Mouse (Mus musculus) monocyte, adult 5-6 weeks (primary cell): ENCODE measurements around the gene Rps6kc1. TPM values are rescaled to one million over a fixed set of nuclear protein-coding genes. Genes with fewer than 3 reads are reported as not detected.

Source experiments
- ATAC-seq: fragments of 153-309, 156-312 bp; replicated peaks from 2 replicates; pipeline ENCODE4 v1.8.0; 2017; ENCODE audit warnings: mild to moderate bottlenecking; ENCODE audit not compliant: low TSS enrichment, insufficient number of reproducible peaks, severe bottlenecking, poor library complexity, low FRiP score
- total RNA-seq: library from RNA; stranded (forward); fragments of 200-1000, 200-491, 200-594 nt; gene quantifications from 3 replicates; pipeline ENCODE4 v1.2.3, GENCODE M21; 2017

Rps6kc1 gene
- total RNA-seq, 1 experiment from 2014 or later, result 17.6 TPM

DNA sequence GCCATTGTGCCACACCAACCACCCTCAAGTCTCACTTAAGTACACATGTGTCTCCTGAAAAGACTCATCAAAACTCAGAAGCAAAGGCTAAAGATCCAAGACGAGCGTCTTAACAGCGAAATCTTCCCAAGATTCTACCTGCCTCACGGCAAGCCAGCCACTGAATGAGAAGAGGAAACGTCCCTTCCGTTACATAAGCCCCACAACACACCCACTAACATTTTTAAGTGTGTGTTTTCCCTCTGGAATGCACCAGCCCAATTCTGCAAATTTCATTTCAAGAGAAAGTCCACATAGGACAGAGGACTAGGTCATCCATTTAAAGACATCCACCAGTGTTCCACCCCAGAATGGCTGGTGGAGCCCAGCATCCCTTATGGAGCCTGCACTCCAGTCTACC lies 734 bp downstream of the Rps6kc1 start:
- no peak for ATAC-seq

DNA sequence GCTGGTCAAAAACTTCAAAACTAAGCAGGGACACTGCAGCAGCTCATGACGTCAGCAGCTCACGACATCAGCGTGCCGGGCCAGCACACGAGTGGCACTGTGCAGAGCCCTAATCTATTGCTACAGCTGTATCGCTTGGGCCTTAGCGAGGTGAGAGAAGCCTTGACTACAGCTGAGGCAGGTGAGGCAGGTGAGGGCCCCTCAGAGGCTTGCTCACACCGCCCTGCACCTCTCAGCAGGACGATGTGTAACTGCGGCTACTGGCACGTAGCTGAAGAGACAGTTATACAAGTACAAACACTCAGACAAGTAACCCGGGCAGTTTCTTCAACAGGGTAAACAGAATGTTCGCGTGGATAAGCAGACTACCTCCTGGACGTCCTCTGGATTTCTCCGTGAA lies 6.9 kb downstream of the Rps6kc1 start:
- no peak for ATAC-seq

DNA sequence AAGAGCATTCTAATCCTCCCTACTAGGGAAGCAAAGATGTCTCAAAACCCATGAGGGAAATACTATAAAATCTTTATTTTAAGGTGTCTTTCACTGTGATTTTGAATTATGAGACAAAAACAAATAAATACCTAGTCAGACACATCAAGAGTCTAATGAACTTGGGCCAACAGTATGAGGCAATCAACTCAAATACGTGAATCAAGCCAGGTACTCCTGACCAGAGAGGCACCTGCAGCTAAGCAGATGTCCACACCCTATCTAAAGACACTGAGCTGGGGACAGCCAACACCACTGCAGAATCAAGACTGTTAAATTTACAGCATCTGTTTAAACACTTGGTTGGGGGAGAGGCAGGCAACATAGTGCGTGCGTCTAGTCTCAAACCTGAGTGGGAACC lies 7.4 kb downstream of the Rps6kc1 start:
- no peak for ATAC-seq

- no peak for ATAC-seq
Observed at GRCm38 (mm10) chr1:190901082-190901481, 10.5 kb downstream of the Rps6kc1 start.

DNA sequence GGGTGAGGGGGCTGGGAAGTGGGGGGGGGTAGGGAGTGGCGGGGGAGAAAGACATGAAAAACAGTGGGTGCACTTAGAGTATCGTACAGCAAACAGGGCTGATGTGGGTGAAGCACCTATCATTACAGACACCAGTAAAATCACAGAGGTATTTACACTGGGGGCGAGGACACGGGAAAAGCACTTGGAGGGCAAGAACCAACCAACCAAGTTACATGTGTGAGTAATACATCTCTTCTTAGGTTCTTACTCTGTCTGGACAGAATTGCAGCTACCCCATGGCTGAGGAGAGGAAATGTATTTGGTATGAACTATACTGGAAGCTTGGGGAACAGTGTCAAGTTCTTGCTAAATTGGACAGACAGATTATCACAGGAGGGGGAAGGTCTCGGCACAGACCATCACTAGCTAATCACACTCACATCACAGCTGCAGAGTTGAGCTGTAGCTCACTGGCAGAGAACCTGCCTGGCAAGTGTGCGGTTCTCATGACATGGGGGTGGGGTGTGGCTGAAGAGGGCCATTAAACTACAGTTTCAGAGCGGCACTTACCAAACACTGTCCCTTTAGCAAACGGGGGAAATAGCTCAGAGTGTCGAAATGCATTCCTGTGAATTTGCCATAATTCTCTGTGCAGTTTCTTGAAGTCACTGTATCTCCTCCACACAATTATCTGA lies 12.5 kb downstream of the Rps6kc1 start:
- no peak for ATAC-seq

GRCm38 (mm10) chr1:190898186-190898585 lies 13.4 kb downstream of the Rps6kc1 start:
- ATAC-seq, result no peak

DNA sequence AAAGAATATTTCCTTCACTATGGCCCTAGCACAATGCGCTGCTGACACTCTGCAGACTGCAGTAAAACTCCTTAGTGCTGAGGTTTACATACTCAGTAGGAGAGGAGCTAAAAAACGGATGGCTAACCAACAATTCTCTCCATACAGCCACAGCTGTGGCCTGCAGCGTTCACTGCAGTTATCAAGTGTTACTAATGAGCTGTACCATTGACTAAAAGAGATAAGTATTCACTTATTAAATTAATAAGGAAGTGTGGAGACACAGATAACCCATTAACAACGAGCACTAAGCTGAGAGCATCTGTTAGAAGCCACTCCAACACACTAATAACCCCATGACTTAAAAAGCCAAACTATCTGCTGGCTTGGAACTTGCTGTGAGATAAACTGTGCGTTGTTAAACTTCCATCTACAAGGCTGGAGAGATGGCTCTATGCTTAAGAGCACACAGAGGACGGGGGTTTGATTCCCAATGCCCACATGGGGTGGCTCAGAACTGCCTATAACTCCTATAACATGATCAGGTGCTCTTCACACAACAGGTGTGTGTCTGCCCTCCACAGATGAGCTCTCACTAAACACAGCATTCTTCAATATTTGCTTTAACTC lies 17.9 kb downstream of the Rps6kc1 start:
- ATAC-seq, result no peak

DNA sequence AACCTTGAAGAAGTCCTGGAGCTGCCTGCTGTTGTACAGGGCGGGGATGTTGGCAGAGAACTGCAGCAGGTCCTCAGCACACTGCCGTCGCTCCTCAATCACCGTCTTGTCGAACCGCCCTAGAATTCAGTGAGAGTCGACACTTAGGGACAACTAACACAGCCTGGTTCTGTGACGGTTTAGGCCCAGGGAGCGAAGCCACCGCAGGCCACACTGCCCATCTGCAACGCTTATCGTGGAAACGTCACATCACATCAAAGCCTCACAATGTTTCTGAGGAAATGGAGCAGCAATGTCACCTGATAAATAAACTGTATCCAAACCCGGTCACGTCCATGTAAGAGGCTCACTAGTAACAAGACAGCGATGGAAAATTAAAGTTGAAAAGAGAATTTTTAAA lies 22.9 kb downstream of the Rps6kc1 start:
- ATAC-seq, result no peak

GRCm38 (mm10) chr1:190888031-190888430 lies 23.5 kb downstream of the Rps6kc1 start:
- ATAC-seq, result no peak

- ATAC-seq, result no peak
Observed at GRCm38 (mm10) chr1:190886014-190886413, 25.6 kb downstream of the Rps6kc1 start.

DNA sequence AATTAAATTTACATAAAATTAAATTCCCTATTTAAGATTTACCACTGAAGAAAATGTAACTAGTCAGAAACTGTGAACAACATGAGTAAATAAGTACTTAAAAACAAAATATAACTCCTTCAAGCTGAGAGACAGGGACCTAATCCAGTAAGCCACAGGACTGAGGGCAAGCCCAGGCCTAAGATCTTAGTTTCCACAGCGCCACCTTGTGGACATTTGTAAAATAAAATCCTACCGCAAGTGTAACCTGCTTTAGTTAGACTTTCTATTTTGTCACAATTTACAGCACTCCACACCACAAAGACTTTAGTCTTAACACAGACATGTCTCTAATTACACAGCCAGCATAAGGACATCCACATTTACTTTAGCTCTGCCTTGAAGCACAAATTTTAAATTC lies 30.1 kb downstream of the Rps6kc1 start:
- ATAC-seq, result 0 out of 2 replicates have a peak, but pooled peaks have one; percentile 57

DNA sequence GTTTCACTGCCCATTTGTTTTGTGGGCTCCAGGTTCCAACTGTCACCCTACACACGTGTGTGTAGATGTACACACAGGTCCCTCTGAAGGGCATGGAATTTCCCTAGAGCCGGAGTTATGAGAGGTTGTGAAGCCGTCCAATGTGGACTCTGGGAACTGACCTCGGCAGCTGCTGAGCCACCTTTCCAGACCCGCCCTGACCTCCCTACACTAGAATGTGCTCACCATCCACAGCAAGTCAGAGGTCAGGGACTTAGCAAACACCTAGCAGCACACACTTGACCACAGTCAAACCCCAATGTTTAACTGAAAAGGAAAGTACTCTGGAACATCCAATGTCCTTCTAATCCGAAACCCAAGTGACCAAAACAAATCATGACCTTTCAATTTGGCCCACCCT lies 30.9 kb downstream of the Rps6kc1 start:
- ATAC-seq, result no peak

DNA sequence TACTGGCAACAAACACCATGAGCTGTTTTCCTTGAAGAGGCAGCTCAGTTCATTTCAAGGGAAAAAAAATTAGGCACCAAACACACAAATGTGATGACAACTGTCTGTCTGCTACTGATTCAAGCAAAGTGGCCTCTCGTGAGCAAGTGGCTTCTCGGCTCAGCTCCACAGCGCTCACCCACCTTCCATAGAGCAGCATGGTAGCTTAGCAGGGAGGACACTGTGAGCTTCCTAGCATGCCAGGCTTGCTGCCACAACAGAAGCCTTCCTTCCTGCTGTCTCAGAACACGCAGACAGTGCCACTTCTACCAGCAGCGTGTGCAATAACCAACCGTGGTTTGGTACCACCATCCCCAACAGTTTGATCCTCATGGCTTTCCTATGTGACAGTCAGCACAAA lies 35.8 kb downstream of the Rps6kc1 start:
- ATAC-seq, result no peak

DNA sequence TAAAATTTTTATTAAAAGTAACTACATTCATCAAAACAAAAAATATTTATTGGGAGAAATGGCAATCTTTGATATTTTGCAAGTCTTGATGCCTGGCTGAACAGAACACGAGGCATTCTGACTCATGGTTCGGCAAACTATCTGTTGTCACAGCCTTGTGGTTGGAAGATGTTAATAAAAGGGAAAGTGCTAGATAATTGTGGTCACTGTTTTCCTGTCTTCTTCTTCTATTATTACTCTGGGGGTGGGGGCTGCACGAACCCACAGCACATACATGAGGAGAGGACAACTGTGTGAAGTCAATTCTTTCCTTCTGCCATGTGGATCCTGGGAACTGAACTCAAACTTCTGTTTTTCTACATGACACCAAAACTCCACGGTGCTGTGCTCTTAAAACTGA lies 36.5 kb downstream of the Rps6kc1 start:
- ATAC-seq, result no peak

GRCm38 (mm10) chr1:190871068-190871467 lies 40.5 kb downstream of the Rps6kc1 start:
- ATAC-seq, result no peak

DNA sequence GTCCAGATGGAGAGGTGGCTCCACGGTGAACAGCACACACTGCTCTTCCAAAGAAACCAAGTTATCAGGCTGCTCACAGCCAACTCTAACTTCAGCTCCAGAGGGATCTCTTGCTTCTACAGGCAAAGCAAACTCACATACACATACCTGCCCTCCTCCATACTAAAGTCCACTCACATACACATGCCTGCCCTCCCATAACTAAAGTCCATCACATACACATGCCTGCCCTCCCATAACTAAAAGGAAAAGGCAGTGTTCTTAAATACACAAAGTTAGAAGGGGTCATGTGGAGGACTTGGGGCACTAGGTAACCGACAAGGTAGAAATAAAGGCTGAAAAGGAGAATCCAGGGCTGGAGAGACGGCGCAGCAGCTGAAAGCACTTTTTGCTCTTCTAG lies 41.6 kb downstream of the Rps6kc1 start:
- no peak for ATAC-seq

DNA sequence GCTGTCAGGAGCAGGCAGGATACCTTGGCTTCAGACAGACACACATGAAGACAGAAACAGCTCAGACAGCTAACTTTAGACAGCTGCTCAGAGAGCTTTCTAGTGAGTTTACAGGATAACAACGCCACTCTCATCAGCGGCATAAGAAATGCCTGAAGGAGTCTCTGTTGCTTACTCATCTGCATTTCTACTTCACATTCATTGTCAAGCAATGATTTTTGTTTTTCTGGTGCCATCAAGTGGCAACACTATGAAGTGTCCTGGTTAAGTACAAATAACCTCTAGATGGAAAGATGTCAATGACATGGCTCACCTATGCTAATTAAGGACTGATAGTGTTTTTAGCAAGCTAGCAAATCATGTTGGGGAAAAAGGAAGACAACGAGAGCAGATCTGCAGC lies 42.8 kb downstream of the Rps6kc1 start:
- no peak for ATAC-seq

DNA sequence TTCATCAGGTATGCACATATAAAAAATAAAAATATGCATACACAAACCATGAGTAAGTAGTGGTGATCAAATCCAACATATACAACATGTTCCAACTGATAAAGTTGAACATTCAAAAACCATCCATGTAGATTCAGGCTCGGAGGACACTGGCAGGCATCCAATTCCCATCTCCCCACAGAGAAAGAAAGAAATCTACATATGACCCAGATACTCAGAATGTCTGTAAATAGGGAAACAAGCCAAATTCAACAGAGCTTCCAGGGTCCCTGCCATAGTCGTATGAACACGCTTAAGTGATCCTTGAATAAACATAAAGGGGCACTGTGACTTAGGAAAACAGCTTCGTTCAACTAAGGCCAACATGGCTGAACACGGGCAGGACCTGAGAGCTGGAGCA lies 49.9 kb downstream of the Rps6kc1 start:
- no peak for ATAC-seq

GRCm38 (mm10) chr1:190854465-190854864 lies 57.1 kb downstream of the Rps6kc1 start:
- no peak for ATAC-seq

- no peak for ATAC-seq
Observed at GRCm38 (mm10) chr1:190849162-190849865, 62.3 kb downstream of the Rps6kc1 start.
